In the genomic region with DNA sequence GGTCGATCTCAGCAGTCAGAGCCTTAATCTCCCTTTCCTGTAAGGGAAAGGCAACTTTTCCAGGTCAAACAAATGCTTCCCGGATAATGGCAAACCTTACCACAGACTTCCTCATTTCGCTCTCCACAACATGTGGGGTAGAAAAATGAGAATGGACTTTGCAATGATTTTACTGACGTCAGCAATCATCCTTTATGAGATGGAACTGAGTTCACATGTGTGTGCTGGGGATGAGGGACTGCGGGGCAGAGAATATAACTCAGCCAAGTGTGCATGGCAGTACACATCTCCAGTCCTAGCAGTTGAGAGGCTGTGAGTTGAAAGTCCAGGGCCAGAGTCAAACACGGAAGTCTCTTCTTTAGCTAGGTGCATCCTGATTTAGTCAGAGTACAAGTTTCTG, we compare ENCODE assay signal across 9 mouse cellular contexts. TPM values are rescaled to one million over a fixed set of nuclear protein-coding genes. Genes with fewer than 3 reads are reported as not detected.
DNase-seq lines count a peak whose midpoint lies in the region; ATAC-seq lines count a peak whose summit lies in the region.
"Had no signal": no experiment of that assay in that cellular context is flagged by ENCODE, and none has a peak within 500 bp of the region (broad histone marks: within the 10 kb centered on the region; RNA-seq: fewer than 3 reads in every experiment).

No protein-coding gene starts in this region.

- peak overlapping the region; percentile 83 for H3K4me3 ChIP-seq in kidney, embryonic 16.5 days (ENCODE audit: low read length)
- peak overlapping the region; percentile 100 for H3K4me3 ChIP-seq in embryonic facial prominence, embryonic 10.5 days
- peak overlapping the region; percentile 84 for H3K4me3 ChIP-seq in intestine, embryonic 14.5 days (ENCODE audit: low read depth, low read length)
- peak overlapping the region; percentile 96 for H3K4me3 ChIP-seq in midbrain, embryonic 16.5 days (ENCODE audit: low read depth, low read length)

- H3K27ac ChIP-seq in kidney, embryonic 16.5 days (ENCODE audit: low read length): no peak overlapping the region
- no peak overlapping the region for H3K27ac ChIP-seq in embryonic facial prominence, embryonic 10.5 days (replicated peaks)
- H3K27ac ChIP-seq in intestine, embryonic 14.5 days (ENCODE audit: low read depth): no peak overlapping the region
- H3K27ac ChIP-seq in midbrain, embryonic 16.5 days (ENCODE audit: low read length): no peak overlapping the region

- H3K4me1 ChIP-seq in kidney, embryonic 16.5 days (ENCODE audit: insufficient read depth, low read length): peaks cover 15% of the 10 kb centered on the region
- peaks cover 16% of the 10 kb centered on the region for H3K4me1 ChIP-seq in embryonic facial prominence, embryonic 10.5 days
- peaks cover 10% of the 10 kb centered on the region for H3K4me1 ChIP-seq in intestine, embryonic 14.5 days (replicated peaks; ENCODE audit: control insufficient read depth, insufficient read depth, low read length)
- peaks cover 17% of the 10 kb centered on the region for H3K4me1 ChIP-seq in midbrain, embryonic 16.5 days (ENCODE audit: control insufficient read depth, insufficient read depth, low read length)

- peak overlapping the region; percentile 89; the same call in 1 of the 2 replicates for H3K9ac ChIP-seq in kidney, embryonic 16.5 days (replicated peaks; ENCODE audit: low read length)
- H3K9ac ChIP-seq in intestine, embryonic 14.5 days (ENCODE audit: low read length): peak overlapping the region; percentile 79
- H3K9ac ChIP-seq in midbrain, embryonic 16.5 days (ENCODE audit: low read depth, low read length): peak overlapping the region; percentile 88; the same call in 1 of the 2 replicates

- H3K4me2 ChIP-seq in kidney, embryonic 16.5 days (replicated peaks; ENCODE audit: low read depth, low read length): peak overlapping the region; percentile 66
- H3K4me2 ChIP-seq in intestine, embryonic 14.5 days (ENCODE audit: low read length): peak overlapping the region; percentile 75
- H3K4me2 ChIP-seq in midbrain, embryonic 16.5 days (ENCODE audit: low read length): peak overlapping the region; percentile 86

- H3K36me3 ChIP-seq in kidney, embryonic 16.5 days (ENCODE audit: insufficient read depth, low read length): peaks cover 23% of the 10 kb centered on the region
- peaks cover 42% of the 10 kb centered on the region for H3K36me3 ChIP-seq in embryonic facial prominence, embryonic 10.5 days (replicated peaks)
- peaks cover 41% of the 10 kb centered on the region for H3K36me3 ChIP-seq in intestine, embryonic 14.5 days (ENCODE audit: control insufficient read depth, insufficient read depth, low read length)
- peaks cover 13% of the 10 kb centered on the region for H3K36me3 ChIP-seq in midbrain, embryonic 16.5 days (ENCODE audit: control insufficient read depth, insufficient read depth, low read length)

- H3K9me3 ChIP-seq in kidney, embryonic 16.5 days (ENCODE audit: low read length): no peaks in the 10 kb centered on the region
- no peaks in the 10 kb centered on the region for H3K9me3 ChIP-seq in embryonic facial prominence, embryonic 10.5 days
- no peaks in the 10 kb centered on the region for H3K9me3 ChIP-seq in intestine, embryonic 14.5 days (ENCODE audit: control insufficient read depth, low read length)
- H3K9me3 ChIP-seq in midbrain, embryonic 16.5 days (replicated peaks; ENCODE audit: control insufficient read depth, low read length, poor library complexity, severe bottlenecking): no peaks in the 10 kb centered on the region; the same call in 1 of the 2 replicates

- WGBS in kidney, embryonic 16.5 days: 79% methylated on average over 6 of the region's 6 CpGs
- 89% methylated on average over 6 of the region's 6 CpGs for WGBS in embryonic facial prominence, embryonic 10.5 days
- 83% methylated on average over 6 of the region's 6 CpGs for WGBS in intestine, embryonic 14.5 days
- 87% methylated on average over 6 of the region's 6 CpGs for WGBS in midbrain, embryonic 16.5 days

- ATAC-seq in kidney, embryonic 16.5 days (ENCODE audit: low FRiP score, low TSS enrichment): no peak
- no peak for ATAC-seq in intestine, embryonic 14.5 days (replicated peaks; ENCODE audit: low FRiP score, low TSS enrichment, low read depth)
- no peak for ATAC-seq in midbrain, embryonic 16.5 days

- DNase-seq in kidney, adult 18-20 months: no peak
- no peak for DNase-seq in embryonic facial prominence, embryonic 10.5 days (ENCODE audit: low spot score)
- DNase-seq in intestine, embryonic 14.5 days (ENCODE audit: low spot score): no peak
- DNase-seq in adrenal gland, postnatal 36 days: no peak
- DNase-seq in natural killer cell, adult 2 months (ENCODE audit: low spot score in 2 of 2): no peak
- DNase-seq in layer of hippocampus, adult 9-10 months (ENCODE audit: low spot score): no peak
- DNase-seq: gastrocnemius, postnatal 14 days had no signal

- H3K27me3 ChIP-seq in kidney, embryonic 16.5 days (ENCODE audit: insufficient read depth, low read length): no peaks in the 10 kb centered on the region
- H3K27me3 ChIP-seq in embryonic facial prominence, embryonic 10.5 days (replicated peaks; ENCODE audit: low read depth, poor library complexity, severe bottlenecking): no peaks in the 10 kb centered on the region
- no peaks in the 10 kb centered on the region for H3K27me3 ChIP-seq in intestine, embryonic 14.5 days (replicated peaks; ENCODE audit: control insufficient read depth, insufficient read depth, low read length)
- H3K27me3 ChIP-seq in midbrain, embryonic 16.5 days (ENCODE audit: control insufficient read depth, insufficient read depth, low read depth, low read length): no peaks in the 10 kb centered on the region

RNA-seq across cellular contexts. Expression of a gene that starts 1.0 kb away (rescaled TPM):
- polyA plus RNA-seq in kidney, embryonic 16.5 days (2015; fragmentation: Nextera tagmentation; extraction: Ambion mirVana): 96.5 and 97.2 TPM in 2 replicates
- polyA plus RNA-seq in embryonic facial prominence, embryonic 10.5 days (2016; fragmentation: Nextera tagmentation; extraction: Ambion mirVana): 110 and 115 TPM in 2 replicates
- 103 and 112 TPM in 2 replicates for polyA plus RNA-seq in intestine, embryonic 14.5 days (2014; fragmentation: Nextera tagmentation; extraction: Ambion mirVana)
- 70.2 and 71.9 TPM in 2 replicates for polyA plus RNA-seq in midbrain, embryonic 16.5 days (2015; fragmentation: Nextera tagmentation; extraction: Ambion mirVana)
- total RNA-seq in adrenal gland, postnatal 36 days (2021): 10 to 100 TPM; 71.8 to 82.4 TPM

RNA-seq across cellular contexts. Expression of a gene that starts 34.6 kb away (rescaled TPM):
- not detected in 2 replicates for polyA plus RNA-seq in kidney, embryonic 16.5 days (2015; fragmentation: Nextera tagmentation; extraction: Ambion mirVana)
- 0.51 and 0.64 TPM in 2 replicates for polyA plus RNA-seq in embryonic facial prominence, embryonic 10.5 days (2016; fragmentation: Nextera tagmentation; extraction: Ambion mirVana)
- polyA plus RNA-seq in intestine, embryonic 14.5 days (2014; fragmentation: Nextera tagmentation; extraction: Ambion mirVana): 0.43 and 1.2 TPM in 2 replicates
- polyA plus RNA-seq in midbrain, embryonic 16.5 days (2015; fragmentation: Nextera tagmentation; extraction: Ambion mirVana): 18.9 and 20.5 TPM in 2 replicates
- under 1 TPM in 1 of 2 experiments, not detected in 1; 0.46 TPM for total RNA-seq in adrenal gland, postnatal 36 days (2021)
- total RNA-seq: gastrocnemius, postnatal 14 days had no signal
